Mouse (Mus musculus): Measurements from ENCODE around the gene Fcrl1.
A peak's percentile ranks its signal among the peaks of the same experiment; 100 is the strongest.
"Not testable (repeated sequence)": the region's sequence is repeated elsewhere in the genome, so short reads cannot be mapped to it uniquely, and the experiment has no call there.

The Fcrl1 gene

GRCm38 (mm10) chr3:87376195-87377165 lies at the start of gene Fcrl1:
Fcrl1 (plus strand) TSS chr3:87376387.
- DNase-seq: peak; percentile 77 to 79

GRCm38 (mm10) chr3:87337899-87338298 lies 38.3 kb upstream of the Fcrl1 start:
- DNase-seq: no peak

GRCm38 (mm10) chr3:87350992-87351391 lies 25.2 kb upstream of the Fcrl1 start:
- not testable (repeated sequence) for DNase-seq

DNA sequence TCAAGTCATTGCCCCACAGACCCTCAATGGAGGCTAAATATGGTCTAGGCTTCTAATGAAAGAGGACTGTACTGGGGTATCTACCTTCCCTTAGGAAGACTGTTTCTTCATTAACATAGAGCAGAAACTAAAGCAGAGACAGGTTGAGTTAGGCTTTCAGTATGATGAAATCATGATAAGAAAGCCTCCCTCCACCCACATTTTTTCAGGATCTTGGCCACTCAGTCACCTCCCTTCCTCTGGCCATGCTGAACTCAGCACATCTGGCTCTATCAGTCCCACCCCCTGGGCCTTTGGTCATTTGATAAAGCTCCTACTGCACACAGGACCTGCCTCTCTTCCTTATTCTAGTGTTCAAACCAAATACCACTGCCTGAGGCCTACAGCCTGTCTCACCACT lies 18.6 kb upstream of the Fcrl1 start, which contains the start of gene Cd5l:
Cd5l (plus strand) TSS at position 301 of the 400 bp plus-strand sequence.
- DNase-seq: no peak

DNA sequence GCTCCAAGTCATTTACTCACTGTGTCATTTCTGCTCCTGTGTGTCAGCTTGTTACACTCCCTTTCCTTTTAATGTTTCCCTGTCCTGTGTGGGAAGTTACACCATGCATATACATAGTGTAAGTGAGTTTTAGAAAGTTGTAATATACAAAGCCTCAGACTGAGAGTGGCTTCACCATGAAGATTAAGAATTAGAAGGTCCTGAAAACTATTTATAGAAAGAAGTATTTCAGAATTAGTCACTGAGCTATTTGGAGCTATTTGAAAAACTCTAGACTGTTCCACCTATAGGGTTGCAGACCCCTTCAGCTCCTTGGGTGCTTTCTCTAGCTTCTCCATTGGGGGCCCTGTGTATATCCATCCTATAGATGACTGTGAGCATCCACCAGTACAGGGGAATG lies 17.0 kb upstream of the Fcrl1 start:
- DNase-seq: no peak

- peak; percentile 47 to 58 for DNase-seq
Observed at GRCm38 (mm10) chr3:87360466-87360865, 15.7 kb upstream of the Fcrl1 start.

DNA sequence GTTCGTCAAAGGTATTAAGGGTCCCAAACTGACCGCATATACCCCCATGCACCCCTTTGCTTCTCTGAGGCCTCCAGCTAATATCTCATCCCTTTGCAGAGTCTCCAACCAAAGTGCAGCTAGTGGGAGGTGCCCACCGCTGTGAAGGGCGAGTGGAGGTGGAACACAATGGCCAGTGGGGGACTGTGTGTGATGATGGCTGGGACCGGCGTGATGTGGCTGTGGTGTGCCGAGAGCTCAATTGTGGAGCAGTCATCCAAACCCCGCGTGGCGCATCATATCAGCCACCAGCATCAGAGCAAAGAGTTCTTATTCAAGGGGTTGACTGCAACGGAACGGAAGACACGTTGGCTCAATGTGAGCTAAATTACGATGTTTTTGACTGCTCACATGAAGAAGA lies 10.5 kb upstream of the Fcrl1 start:
- DNase-seq: no peak

GRCm38 (mm10) chr3:87367511-87367910 lies 8.7 kb upstream of the Fcrl1 start:
- DNase-seq: no peak

DNA sequence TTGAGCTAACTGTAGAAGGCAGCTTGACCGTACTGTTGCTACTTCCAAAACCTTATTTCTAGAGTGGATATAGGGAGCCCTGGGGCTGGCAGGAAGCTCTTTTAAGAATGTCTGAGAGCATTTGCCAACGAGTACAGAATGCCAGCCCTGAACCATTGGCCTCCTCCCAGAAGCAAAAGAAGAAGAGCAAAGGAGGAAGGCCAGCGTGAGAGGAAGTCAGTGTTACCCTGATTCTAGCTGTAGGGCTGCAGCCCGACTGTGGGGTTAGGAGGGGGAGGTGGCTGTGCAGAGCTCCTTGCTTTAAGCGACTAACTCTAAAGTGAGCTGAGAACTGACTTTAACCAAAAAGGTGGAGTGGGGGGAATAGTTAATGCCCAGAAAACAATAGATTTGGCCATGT lies 7.0 kb upstream of the Fcrl1 start:
- peak in 1 of 2 experiments; percentile 31 for DNase-seq

DNA sequence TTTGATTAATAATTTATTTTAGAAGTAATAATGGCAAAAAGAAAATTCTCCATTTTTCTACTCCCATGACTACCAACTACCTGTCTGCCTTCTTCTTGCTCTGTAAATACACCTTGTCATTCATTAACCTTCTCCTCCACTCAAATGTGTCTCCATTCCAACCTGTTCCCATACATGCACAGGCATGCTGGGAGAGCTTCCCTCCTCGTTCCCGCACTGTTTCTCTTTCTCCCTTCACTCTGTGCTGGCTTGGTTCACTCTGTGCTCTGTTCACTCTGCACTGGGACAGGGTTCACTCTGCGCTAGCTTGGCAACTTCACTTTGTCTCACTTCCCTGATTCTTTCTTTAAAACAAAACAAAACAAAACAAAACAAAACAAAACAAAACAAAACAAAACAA lies 1.0 kb downstream of the Fcrl1 start:
- peak in 1 of 2 experiments; percentile 38 for DNase-seq

DNA sequence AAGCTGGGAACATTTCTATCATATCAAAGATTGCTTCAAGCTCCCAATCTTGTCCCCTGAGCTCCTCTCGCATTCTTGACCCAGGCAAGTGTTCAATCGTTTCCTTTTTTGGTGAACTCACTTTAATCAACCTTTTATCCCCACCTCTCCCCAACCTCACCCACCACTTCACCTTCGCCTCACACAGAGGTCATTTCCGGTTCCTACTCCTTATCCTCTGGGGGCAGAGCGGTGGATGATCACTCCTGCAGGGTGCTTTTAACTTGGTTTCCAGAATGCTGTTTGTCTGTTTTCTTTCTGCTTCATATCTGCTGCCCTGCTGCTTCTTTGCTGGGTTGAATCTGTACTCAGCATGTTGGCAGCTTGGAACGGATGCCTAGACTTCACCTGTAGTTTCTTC lies 1.5 kb downstream of the Fcrl1 start:
- peak in 1 of 2 experiments; percentile 46 for DNase-seq

GRCm38 (mm10) chr3:87379641-87380315 lies 3.6 kb downstream of the Fcrl1 start:
- peak; percentile 81 to 86 for DNase-seq

GRCm38 (mm10) chr3:87381806-87382712 lies 5.9 kb downstream of the Fcrl1 start:
- no peak for DNase-seq

- no peak for DNase-seq
Observed at GRCm38 (mm10) chr3:87383308-87383707, 7.1 kb downstream of the Fcrl1 start.

DNA sequence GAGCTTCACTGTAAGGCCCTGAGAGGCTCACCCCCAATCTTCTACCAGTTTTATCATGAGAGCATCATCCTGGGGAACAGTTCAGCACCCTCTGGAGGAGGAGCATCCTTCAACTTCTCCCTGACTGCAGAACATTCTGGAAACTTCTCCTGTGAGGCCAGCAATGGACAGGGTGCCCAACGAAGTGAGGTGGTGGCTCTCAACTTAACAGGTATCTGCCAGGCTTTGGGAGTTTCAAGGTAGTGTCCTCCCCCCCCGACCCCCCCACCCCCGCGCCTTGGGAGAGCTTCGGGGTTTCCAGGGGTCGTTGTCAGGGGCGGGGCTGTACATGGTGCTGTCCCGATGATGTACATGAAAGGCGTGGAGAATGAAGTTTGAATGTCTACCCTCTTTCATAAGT lies 8.9 kb downstream of the Fcrl1 start:
- no peak for DNase-seq

GRCm38 (mm10) chr3:87390935-87391334 lies 14.7 kb downstream of the Fcrl1 start:
- no peak for DNase-seq

- DNase-seq: no peak
Observed at GRCm38 (mm10) chr3:87398809-87399208, 22.6 kb downstream of the Fcrl1 start.

DNA sequence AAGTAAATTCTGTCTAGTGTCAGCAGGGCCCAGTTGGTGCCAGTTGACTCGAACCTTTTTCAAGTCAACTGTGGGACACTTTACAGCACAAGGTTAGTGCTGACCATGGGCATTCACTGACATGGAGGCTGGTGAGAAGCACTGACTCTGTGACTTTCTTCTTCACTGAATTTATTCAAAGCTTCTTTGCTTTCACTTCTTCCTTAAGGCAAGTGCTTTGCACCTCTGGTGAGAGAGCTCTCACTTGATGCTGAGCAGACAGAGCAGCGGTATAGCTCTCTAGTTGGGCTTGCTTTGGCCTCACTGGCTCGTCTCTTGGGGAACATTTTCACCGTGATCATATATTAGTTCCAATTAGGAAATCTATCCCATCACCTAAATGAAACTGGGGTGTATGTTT lies 23.7 kb downstream of the Fcrl1 start:
- peak; percentile 44 to 49 for DNase-seq

DNA sequence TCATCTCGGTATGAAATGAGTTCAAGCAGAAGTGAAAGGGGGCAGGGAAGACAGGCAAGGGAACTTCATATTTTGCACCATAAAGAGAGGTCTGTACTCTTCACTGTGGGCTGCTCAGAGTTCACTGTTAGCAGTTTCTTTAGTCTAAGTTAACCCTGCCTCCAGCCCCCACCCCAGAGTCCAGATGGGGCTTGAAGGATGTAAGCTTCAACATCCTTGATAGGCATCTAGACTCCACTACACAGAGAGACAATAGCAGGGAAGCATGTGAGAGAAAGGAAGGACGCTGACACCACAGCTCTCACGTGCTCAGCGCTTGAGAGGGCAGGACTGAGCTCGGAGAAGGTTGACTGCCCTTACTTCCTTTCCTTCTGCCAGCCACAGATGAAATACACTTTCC lies 25.1 kb downstream of the Fcrl1 start:
- DNase-seq: peak; percentile 80 to 84

DNA sequence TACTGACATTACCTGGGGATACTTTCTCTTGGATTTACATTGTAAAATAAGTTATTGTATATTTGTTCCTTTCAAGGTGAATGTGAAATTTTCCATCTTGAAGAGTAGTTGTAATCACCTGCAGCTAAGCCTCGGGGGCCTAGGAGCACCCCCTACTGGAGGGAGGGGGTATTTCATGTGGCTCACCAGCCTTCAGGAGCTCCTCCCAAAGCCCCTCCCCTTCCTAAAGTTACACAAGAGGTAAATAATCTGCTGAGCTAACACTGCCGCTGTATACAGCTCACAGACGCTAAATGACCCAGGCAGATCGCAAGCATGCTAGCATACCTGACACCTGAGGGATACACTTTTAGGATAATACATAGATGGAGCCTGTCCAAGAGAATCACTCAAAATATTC lies 32.0 kb downstream of the Fcrl1 start:
- DNase-seq: peak; percentile 88 to 90

DNA sequence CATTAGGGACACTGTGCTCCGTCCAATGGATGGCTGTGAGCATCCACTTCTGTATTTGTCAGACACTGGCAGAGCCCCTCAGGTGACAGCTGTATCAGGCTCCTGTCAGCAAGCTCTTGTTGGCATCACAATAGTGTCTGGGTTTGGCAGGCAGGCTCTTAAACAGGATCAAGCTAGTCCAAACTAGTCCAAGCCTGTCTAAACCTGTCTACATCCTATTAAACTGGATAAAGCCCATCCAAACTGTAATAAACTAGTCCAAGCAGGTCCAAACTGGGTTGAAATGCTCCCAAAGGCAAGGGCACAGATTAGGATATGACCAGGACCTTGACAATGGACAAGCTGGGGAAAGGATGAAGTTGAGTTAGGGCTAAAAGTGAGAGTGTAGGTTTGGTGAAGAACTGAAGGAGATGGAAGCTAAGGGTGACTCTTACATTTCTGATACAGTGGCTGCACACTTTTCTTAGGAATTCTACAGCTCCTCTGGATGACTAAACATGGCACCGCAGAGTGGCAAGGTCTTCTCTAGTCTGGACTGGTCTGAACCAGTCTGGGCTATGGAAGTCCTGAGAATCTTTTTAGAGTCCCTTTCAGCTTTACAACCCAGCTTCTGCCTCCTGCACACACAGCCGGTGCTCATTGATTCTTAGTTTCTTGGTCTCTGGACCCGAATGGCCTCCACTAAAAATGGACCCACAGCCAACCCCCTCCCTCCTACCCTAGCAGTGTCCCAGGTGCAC lies 33.2 kb downstream of the Fcrl1 start:
- peak in 1 of 2 experiments; percentile 0 for DNase-seq

GRCm38 (mm10) chr3:87410605-87411004 lies 34.4 kb downstream of the Fcrl1 start:
- peak in 1 of 2 experiments; percentile 0 for DNase-seq

Data from B cell, adult 2 months (primary cell).